8 mouse cellular contexts compared by ENCODE assay signal in genomic region chr8:107150057-107150403, GRCm38 (mm10). TPM values are rescaled to one million over a fixed set of nuclear protein-coding genes. Genes with fewer than 3 reads are reported as not detected.
DNase-seq lines count a peak whose midpoint lies in the region; ATAC-seq and TF ChIP-seq lines count a peak whose summit lies in the region.

No protein-coding gene starts in this region.

- H3K27me3 ChIP-seq in kidney, embryonic 16.5 days (ENCODE audit: insufficient read depth, low read length), result no peaks in the 10 kb centered on the region
- no peaks in the 10 kb centered on the region for H3K27me3 ChIP-seq in embryonic facial prominence, embryonic 12.5 days
- H3K27me3 ChIP-seq in intestine, embryonic 16.5 days (replicated peaks; ENCODE audit: control insufficient read depth, insufficient read depth, low read length), result no peaks in the 10 kb centered on the region
- H3K27me3 ChIP-seq in myocyte (ENCODE audit: control insufficient read depth, insufficient read depth, insufficient read length), result no peaks in the 10 kb centered on the region

- peaks cover 20% of the 10 kb centered on the region for H3K4me1 ChIP-seq in kidney, embryonic 16.5 days (ENCODE audit: insufficient read depth, low read length)
- H3K4me1 ChIP-seq in embryonic facial prominence, embryonic 12.5 days, result peaks cover 10% of the 10 kb centered on the region; the same call in 1 of the 2 replicates
- 0 out of 2 replicates have a peak, but pooled peaks cover 10% of the 10 kb centered on the region for H3K4me1 ChIP-seq in intestine, embryonic 16.5 days (ENCODE audit: control insufficient read depth, insufficient read depth, low read length)

- H3K9ac ChIP-seq in kidney, embryonic 16.5 days (replicated peaks; ENCODE audit: low read length), result peak overlapping the region; percentile 88
- H3K9ac ChIP-seq in embryonic facial prominence, embryonic 12.5 days, result peak overlapping the region; percentile 80; the same call in 1 of the 2 replicates
- H3K9ac ChIP-seq in intestine, embryonic 16.5 days (ENCODE audit: low read depth, low read length), result peak overlapping the region; percentile 94

- peak overlapping the region; percentile 80 for H3ac ChIP-seq in myocyte (ENCODE audit: control insufficient read depth, insufficient read length)

- ATAC-seq in kidney, embryonic 16.5 days (ENCODE audit: low FRiP score, low TSS enrichment), result 0 out of 2 replicates have a peak, but pooled peaks have one; percentile 27
- peak; percentile 56 for ATAC-seq in embryonic facial prominence, embryonic 12.5 days (ENCODE audit: insufficient number of reproducible peaks, insufficient read depth, low FRiP score, low TSS enrichment)
- ATAC-seq in intestine, embryonic 16.5 days, result peak; percentile 51

- peak overlapping the region; percentile 89 for H3K4me3 ChIP-seq in kidney, embryonic 16.5 days (ENCODE audit: low read length)
- peak overlapping the region; percentile 84 for H3K4me3 ChIP-seq in embryonic facial prominence, embryonic 12.5 days
- peak overlapping the region; percentile 94 for H3K4me3 ChIP-seq in intestine, embryonic 16.5 days (ENCODE audit: low read length)
- peak overlapping the region; percentile 94 for H3K4me3 ChIP-seq in myocyte

- no peak for DNase-seq in kidney, postnatal 14 days
- DNase-seq in urinary bladder, postnatal 4 days (ENCODE audit: low spot score in 2 of 2), result no peak
- no peak for DNase-seq in gastrocnemius, postnatal 4 days (ENCODE audit: low spot score in 2 of 2)
- DNase-seq in adrenal gland, postnatal 36 days, result no peak

- H3K4me2 ChIP-seq in kidney, embryonic 16.5 days (replicated peaks; ENCODE audit: low read depth, low read length), result peak overlapping the region; percentile 59
- H3K4me2 ChIP-seq in embryonic facial prominence, embryonic 12.5 days (replicated peaks), result peak overlapping the region; percentile 77
- peak overlapping the region; percentile 62 for H3K4me2 ChIP-seq in intestine, embryonic 16.5 days (ENCODE audit: low read depth, low read length)
- H3K4me2 ChIP-seq in myocyte (ENCODE audit: low read depth), result peak overlapping the region; percentile 97

- peaks cover 44% of the 10 kb centered on the region for H3K79me2 ChIP-seq in myocyte (ENCODE audit: control insufficient read depth, insufficient read depth)

- H3K27ac ChIP-seq in kidney, embryonic 16.5 days (ENCODE audit: low read length), result peak overlapping the region; percentile 85
- 0 out of 2 replicates have a peak overlapping the region, but pooled peaks have one; percentile 41 for H3K27ac ChIP-seq in embryonic facial prominence, embryonic 12.5 days
- H3K27ac ChIP-seq in intestine, embryonic 16.5 days (ENCODE audit: low read length), result peak overlapping the region; percentile 76

- peaks cover 14% of the 10 kb centered on the region for H3K36me3 ChIP-seq in kidney, embryonic 16.5 days (ENCODE audit: insufficient read depth, low read length)
- H3K36me3 ChIP-seq in embryonic facial prominence, embryonic 12.5 days, result peaks cover 21% of the 10 kb centered on the region
- no peaks in the 10 kb centered on the region for H3K36me3 ChIP-seq in intestine, embryonic 16.5 days (ENCODE audit: control insufficient read depth, insufficient read depth, low read length)
- peaks cover 17% of the 10 kb centered on the region for H3K36me3 ChIP-seq in myocyte (ENCODE audit: control insufficient read depth, insufficient read depth)

- 32% methylated on average over 6 of the region's 6 CpGs for WGBS in kidney, embryonic 16.5 days
- 33% methylated on average over 6 of the region's 6 CpGs for WGBS in embryonic facial prominence, embryonic 12.5 days
- 24% methylated on average over 6 of the region's 6 CpGs for WGBS in intestine, embryonic 16.5 days

- H3K9me3 ChIP-seq in kidney, embryonic 16.5 days (ENCODE audit: low read length), result no peaks in the 10 kb centered on the region
- no peaks in the 10 kb centered on the region for H3K9me3 ChIP-seq in embryonic facial prominence, embryonic 12.5 days
- no peaks in the 10 kb centered on the region for H3K9me3 ChIP-seq in intestine, embryonic 16.5 days (ENCODE audit: control insufficient read depth, low read length)

- no peak for TF ChIP-seq POLR2A in myocyte (IDR thresholded peaks at IDR 0.05; ENCODE audit: insufficient read length, low read depth)

TF ChIP-seq in myocyte, 11 proteins besides CTCF, POLR2A, EP300 and RAD21:
- TF ChIP-seq USF1 (IDR thresholded peaks at IDR 0.05; ENCODE audit: low read depth), result no peak
- TF ChIP-seq TCF12 (IDR thresholded peaks at IDR 0.05; ENCODE audit: insufficient read depth, poor library complexity, severe bottlenecking), result no peak
- no peak for TF ChIP-seq MYOD1 (IDR thresholded peaks at IDR 0.05; ENCODE audit: control insufficient read depth in 1 of 3, insufficient read length in 2 of 3, low read depth in 2 of 3)
- no peak for TF ChIP-seq TCF3 (IDR thresholded peaks at IDR 0.05; ENCODE audit: insufficient read length, low read depth)
- TF ChIP-seq REST (IDR thresholded peaks at IDR 0.05; ENCODE audit: insufficient read depth, insufficient read length), result no peak
- TF ChIP-seq MYOG (IDR thresholded peaks at IDR 0.05; ENCODE audit: control insufficient read depth in 1 of 3, insufficient read depth in 1 of 3, insufficient read length in 2 of 3, low read depth in 2 of 3), result no peak
- no peak for TF ChIP-seq CEBPB (IDR thresholded peaks at IDR 0.05; ENCODE audit: insufficient read depth, poor library complexity, severe bottlenecking)
- no peak for TF ChIP-seq POLR2AphosphoS2 (IDR thresholded peaks at IDR 0.05; ENCODE audit: insufficient read length, low read depth)

RNA-seq across cellular contexts. Expression of gene Cyb5b, which starts 0.4 kb away (rescaled TPM):
- polyA plus RNA-seq in kidney, embryonic 16.5 days (2015; fragmentation: Nextera tagmentation; extraction: Ambion mirVana), result 138 and 144 TPM in 2 replicates
- polyA plus RNA-seq in embryonic facial prominence, embryonic 12.5 days (2016; fragmentation: Nextera tagmentation; extraction: Ambion mirVana), result 96.4 and 106 TPM in 2 replicates
- 155 and 177 TPM in 2 replicates for polyA plus RNA-seq in intestine, embryonic 16.5 days (2015; fragmentation: Nextera tagmentation; extraction: Ambion mirVana)
- polyA plus RNA-seq in myocyte (2012; fragmentation: generic; extraction: Trizol), result 48.3 TPM
- 10 to 100 TPM; 38.2 to 40.8 TPM for total RNA-seq in gastrocnemius, postnatal 4 days (2021)
- total RNA-seq in adrenal gland, postnatal 36 days (2021), result 100 to 1,000 TPM; 419 to 590 TPM

RNA-seq across cellular contexts. Expression of gene Terf2, which starts 53.7 kb away (rescaled TPM):
- 14.8 and 18.2 TPM in 2 replicates for polyA plus RNA-seq in kidney, embryonic 16.5 days (2015; fragmentation: Nextera tagmentation; extraction: Ambion mirVana)
- polyA plus RNA-seq in embryonic facial prominence, embryonic 12.5 days (2016; fragmentation: Nextera tagmentation; extraction: Ambion mirVana), result 22.4 and 23.6 TPM in 2 replicates
- polyA plus RNA-seq in intestine, embryonic 16.5 days (2015; fragmentation: Nextera tagmentation; extraction: Ambion mirVana), result 12.4 and 12.5 TPM in 2 replicates
- 14.7 TPM for polyA plus RNA-seq in myocyte (2012; fragmentation: generic; extraction: Trizol)
- total RNA-seq in gastrocnemius, postnatal 4 days (2021), result 10 to 100 TPM; 22.6 to 25.5 TPM
- total RNA-seq in adrenal gland, postnatal 36 days (2021), result 10 to 100 TPM; 23.5 to 24.5 TPM
